Mouse (Mus musculus) C2C12 (cell line): Measurements from ENCODE around the gene Cnnm2.

Experiments
- CTCF ChIP-seq: IDR thresholded peaks from one replicate; pipeline ENCODE4 v1.5.1; 2011; ENCODE audit not compliant: control insufficient read depth, insufficient read depth, insufficient read length
- FOSL1 ChIP-seq: IDR thresholded peaks from one replicate; pipeline ENCODE4 v1.8.0; 2011; ENCODE audit warnings: mild to moderate bottlenecking, low read length; ENCODE audit not compliant: poor library complexity, insufficient read depth, severe bottlenecking
- MYOG ChIP-seq: IDR thresholded peaks from one replicate; pipeline ENCODE4 v1.6.1; 2011; ENCODE audit not compliant: control insufficient read depth, insufficient read length; ENCODE audit errors: extremely low read depth
- USF1 ChIP-seq: IDR thresholded peaks from one replicate; pipeline ENCODE4 v1.6.1; 2011; ENCODE audit warnings: low read depth, mild to moderate bottlenecking, control low read depth, moderate library complexity

DNA sequence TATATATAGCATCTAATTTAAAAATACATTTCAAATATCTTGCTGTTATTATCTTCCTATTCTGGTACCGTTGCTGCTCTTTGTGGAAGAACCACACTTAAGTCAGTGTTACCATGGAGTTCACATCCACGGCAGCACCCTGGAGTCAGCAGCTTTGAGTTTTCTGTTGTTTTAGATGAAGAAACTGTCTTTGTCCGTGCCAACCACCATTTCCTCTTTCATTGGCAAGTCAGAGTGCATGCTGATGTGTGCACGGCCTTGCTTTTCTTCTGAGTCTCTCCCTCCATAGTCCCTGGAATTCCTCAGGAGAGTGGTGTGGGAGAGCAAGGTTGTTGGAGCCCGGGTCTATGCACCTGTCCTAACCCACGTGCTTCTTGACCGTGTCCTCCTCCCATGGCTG is 96.8 kb downstream of the Cnnm2 start:
- TF ChIP-seq MYOG (no peak), FOSL1 (no peak), CTCF (no peak), USF1 (no peak)
